Mouse (Mus musculus) mammary gland, adult 2 months (tissue): ENCODE data around the gene Rbm26. TPM values are rescaled to one million over a fixed set of nuclear protein-coding genes. Genes with fewer than 3 reads are reported as not detected.

Experiments used
- polyA plus RNA-seq: library from polyadenylated mRNA; depleted of rRNA; stranded (reverse); fragments of >200 nt; gene quantifications from 2 replicates; pipeline ENCODE4 v1.2.3, GENCODE M21; 2012; ENCODE audit warnings: low replicate concordance; rRNA removed

The Rbm26 gene
- polyA plus RNA-seq: 10.1 and 12.0 TPM in 2 replicates

GRCm38 (mm10) chr14:105177238-105177693 lies at the start of gene Rbm26:
Rbm26 (minus strand) TSS chr14:105177327.

Other genes with a start within 250 kb of the Rbm26 start
- 30.6 and 39.1 TPM in 2 replicates for gene Ndfip2, start 81.2 kb upstream of the Rbm26 start, polyA plus RNA-seq